8 mouse cellular contexts compared by ENCODE assay signal in the genomic region with DNA sequence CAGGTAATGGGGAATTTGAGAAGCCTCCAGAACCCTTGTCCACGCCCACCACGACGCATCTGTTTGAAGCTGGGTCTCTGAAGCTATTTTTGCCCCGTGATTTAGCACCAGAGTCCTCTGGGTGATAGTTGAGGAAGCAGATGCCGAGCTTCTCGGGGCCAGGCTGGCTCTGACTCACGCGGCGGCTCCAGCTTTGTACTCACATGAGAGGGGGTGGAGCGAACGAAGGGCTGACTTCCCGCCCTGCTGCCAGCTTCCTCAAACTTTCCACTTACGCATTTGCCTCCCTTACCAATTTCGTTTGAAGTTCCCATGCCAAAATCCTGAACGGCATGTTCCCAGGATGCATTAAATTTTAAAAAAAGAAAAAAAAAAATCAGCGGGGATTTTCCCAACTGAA.
DNase-seq lines count a peak whose midpoint lies in the region; ATAC-seq and TF ChIP-seq lines count a peak whose summit lies in the region.

No protein-coding gene starts in this region.

- H3K27ac ChIP-seq in embryonic facial prominence, embryonic 14.5 days (replicated peaks; ENCODE audit: low read depth, low read length): no peak overlapping the region
- H3K27ac ChIP-seq in heart, embryonic 10.5 days: peak overlapping the region; percentile 82
- H3K27ac ChIP-seq in liver, embryonic 14.5 days: no peak overlapping the region

- DNase-seq in embryonic facial prominence, embryonic 14.5 days (ENCODE audit: low spot score): peak; percentile 90
- peak; percentile 94 for DNase-seq in heart, embryonic 10.5 days (ENCODE audit: low spot score)
- peak; percentile 86 for DNase-seq in kidney, adult 9 months
- peak; percentile 10 to 46 (median 20) for DNase-seq in liver, embryonic 14.5 days (ENCODE audit: low read depth in 3 of 3, low spot score in 3 of 3)
- peak; percentile 85 for DNase-seq in naive thymus-derived CD4-positive, alpha-beta T cell, adult 2 months (ENCODE audit: low read depth)
- DNase-seq in splenic B cell, adult 2 months (ENCODE audit: low read depth, low spot score): peak; percentile 81

- 2% methylated on average over 16 of the region's 16 CpGs for WGBS in embryonic facial prominence, embryonic 14.5 days
- WGBS in heart, embryonic 10.5 days: under 1% methylated on average over 16 of the region's 16 CpGs
- WGBS in liver, embryonic 14.5 days (ENCODE audit: insufficient replicate concordance): under 1% methylated on average over 16 of the region's 16 CpGs

- no peak for ATAC-seq in erythroblast, adult 5-6 weeks (replicated peaks; ENCODE audit: low FRiP score, poor library complexity, severe bottlenecking)
- peak; percentile 79 for ATAC-seq in embryonic facial prominence, embryonic 14.5 days (ENCODE audit: low read depth)
- ATAC-seq in liver, embryonic 14.5 days (ENCODE audit: insufficient read depth): no peak

- H3K4me3 ChIP-seq in erythroblast, embryonic 14.5 days (replicated peaks): peak overlapping the region; percentile 44
- H3K4me3 ChIP-seq in embryonic facial prominence, embryonic 14.5 days (ENCODE audit: low read depth, low read length): peak overlapping the region; percentile 36
- H3K4me3 ChIP-seq in heart, embryonic 10.5 days: peak overlapping the region; percentile 49
- peak overlapping the region; percentile 12 to 48 for H3K4me3 ChIP-seq in liver, embryonic 14.5 days (ENCODE audit: insufficient read depth in 1 of 2, low read depth in 2 of 2, low read length in 2 of 2)

- no peaks in the 10 kb centered on the region for H3K36me3 ChIP-seq in erythroblast, embryonic 14.5 days (ENCODE audit: control insufficient read depth)
- H3K36me3 ChIP-seq in embryonic facial prominence, embryonic 14.5 days (ENCODE audit: control insufficient read depth, insufficient read depth, low read length): no peaks in the 10 kb centered on the region
- H3K36me3 ChIP-seq in heart, embryonic 10.5 days: no peaks in the 10 kb centered on the region
- no peaks in the 10 kb centered on the region for H3K36me3 ChIP-seq in liver, embryonic 14.5 days (replicated peaks; ENCODE audit: control insufficient read depth, insufficient read depth, low read depth)
- H3K36me3 ChIP-seq in splenic B cell, adult 2 months (ENCODE audit: control insufficient read depth, insufficient read depth, low read length, poor library complexity, severe bottlenecking): no peaks in the 10 kb centered on the region

- H3K9ac ChIP-seq in embryonic facial prominence, embryonic 14.5 days (ENCODE audit: low read depth, low read length): peak overlapping the region; percentile 55
- H3K9ac ChIP-seq in liver, embryonic 14.5 days (replicated peaks): no peak overlapping the region

- no peaks in the 10 kb centered on the region for H3K9me3 ChIP-seq in erythroblast, embryonic 14.5 days (ENCODE audit: control insufficient read depth, low read length)
- H3K9me3 ChIP-seq in embryonic facial prominence, embryonic 14.5 days (ENCODE audit: control insufficient read depth, low read length): no peaks in the 10 kb centered on the region
- no peaks in the 10 kb centered on the region for H3K9me3 ChIP-seq in heart, embryonic 10.5 days
- no peaks in the 10 kb centered on the region for H3K9me3 ChIP-seq in liver, embryonic 14.5 days (ENCODE audit: control insufficient read depth, low read length)

- TF ChIP-seq CTCF in liver, embryonic 14.5 days (IDR thresholded peaks at IDR 0.05; ENCODE audit: low read depth): no peak

- no peak for TF ChIP-seq EP300 in liver, embryonic 14.5 days (IDR thresholded peaks at IDR 0.05; ENCODE audit: low read depth)

- peaks cover 7% of the 10 kb centered on the region for H3K4me1 ChIP-seq in erythroblast, embryonic 14.5 days (ENCODE audit: control insufficient read depth)
- peaks cover 11% of the 10 kb centered on the region for H3K4me1 ChIP-seq in embryonic facial prominence, embryonic 14.5 days (ENCODE audit: control insufficient read depth, insufficient read depth, low read length)
- peaks cover 10% of the 10 kb centered on the region for H3K4me1 ChIP-seq in heart, embryonic 10.5 days
- H3K4me1 ChIP-seq in liver, embryonic 14.5 days (replicated peaks; ENCODE audit: control insufficient read depth in 2 of 2, insufficient read depth in 2 of 2, low read length in 1 of 2): 0 out of 4 replicates have a peak, but pooled peaks cover 0 to 5% of the 10 kb centered on the region in 2 experiments

- peak overlapping the region; percentile 68 for H3K4me2 ChIP-seq in embryonic facial prominence, embryonic 14.5 days (ENCODE audit: low read depth, low read length)
- H3K4me2 ChIP-seq in liver, embryonic 14.5 days (ENCODE audit: low read depth): peak overlapping the region; percentile 52

- peaks cover 21% of the 10 kb centered on the region for H3K27me3 ChIP-seq in erythroblast, embryonic 14.5 days (ENCODE audit: control insufficient read depth)
- H3K27me3 ChIP-seq in embryonic facial prominence, embryonic 14.5 days (replicated peaks; ENCODE audit: control insufficient read depth, insufficient read depth, low read length): peaks cover 13% of the 10 kb centered on the region
- H3K27me3 ChIP-seq in heart, embryonic 10.5 days (ENCODE audit: insufficient read depth, poor library complexity, severe bottlenecking): 0 out of 2 replicates have a peak, but pooled peaks cover 5% of the 10 kb centered on the region
- H3K27me3 ChIP-seq in liver, embryonic 14.5 days (ENCODE audit: control insufficient read depth, insufficient read depth, low read length): peaks cover 3% of the 10 kb centered on the region
- no peaks in the 10 kb centered on the region for H3K27me3 ChIP-seq in splenic B cell, adult 2 months (ENCODE audit: control insufficient read depth, insufficient read depth, low read length, poor library complexity, severe bottlenecking)

Comparison
In these comparisons a context has a peak if more than half of its experiments do, and no peak if none do; other contexts are left out.
1. DNase-seq: peak in every context shown above with its lines; median percentile 94 in heart, embryonic 10.5 days; 90 in embryonic facial prominence, embryonic 14.5 days; 86 in kidney, adult 9 months; 85 in naive thymus-derived CD4-positive, alpha-beta T cell, adult 2 months; 81 in splenic B cell, adult 2 months; 20 in liver, embryonic 14.5 days.